Mouse (Mus musculus) right cerebral cortex, adult 2 months (tissue): ENCODE measurements around the gene Fkbp2.

Experiments
- DNase-seq, 2 experiments: peaks; one replicate each; pipeline ENCODE4 v3.0.0; 2021 to 2022; ENCODE audit warnings: low spot score in 2 of 2

The Fkbp2 gene

DNA sequence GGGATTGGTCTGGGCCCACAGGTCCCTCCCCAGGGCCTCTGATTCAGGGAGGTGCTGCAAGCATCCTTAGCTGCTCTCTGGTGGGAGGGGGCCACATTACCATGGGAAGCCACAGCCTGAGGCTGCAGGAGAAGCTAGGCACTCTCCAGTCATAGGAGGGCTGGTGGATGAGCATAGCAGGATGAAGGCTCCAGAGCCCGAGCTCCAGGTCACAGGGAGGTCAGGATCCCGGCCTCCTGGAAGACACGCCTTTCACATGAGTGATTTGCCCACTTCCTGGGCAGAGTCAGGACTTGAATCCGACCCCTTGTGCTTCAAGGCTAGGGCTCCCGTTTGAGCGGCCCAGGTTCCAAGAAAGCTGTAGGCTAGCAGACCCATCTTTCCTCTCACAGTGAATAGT is 8.7 kb downstream of the Fkbp2 start:
- DNase-seq = no peak

DNA sequence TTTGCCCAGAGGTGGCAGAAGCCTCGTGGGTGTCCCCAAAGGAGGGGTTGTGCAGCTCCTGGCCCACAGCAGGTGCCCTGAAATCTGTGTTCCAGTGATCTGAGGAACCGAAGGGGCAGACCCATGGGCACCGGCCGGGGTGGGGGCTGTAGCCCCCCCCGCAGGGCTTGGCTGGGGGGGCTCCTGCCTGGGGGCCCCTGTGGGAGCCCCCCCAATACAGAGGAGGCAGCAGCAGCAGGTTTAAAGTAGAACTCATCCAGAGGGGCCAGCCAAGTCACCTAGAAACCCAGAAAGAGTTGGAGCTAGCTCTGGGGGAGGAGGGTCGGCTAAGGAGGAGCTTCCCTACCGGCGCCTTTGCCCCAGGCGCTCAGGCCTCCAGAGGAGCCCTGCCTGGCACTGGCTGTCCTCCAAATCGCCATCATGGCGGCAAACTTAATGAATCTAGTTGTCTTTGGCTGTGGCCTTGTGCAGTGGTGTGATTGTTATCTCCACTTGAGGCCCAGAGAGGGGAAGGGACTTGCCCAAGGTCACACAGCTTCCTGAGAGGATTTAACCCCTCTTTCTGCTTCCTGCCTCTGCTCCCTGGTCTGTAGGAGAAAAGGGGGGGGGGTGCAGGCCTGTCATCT is 9.7 kb downstream of the Fkbp2 start:
- no peak for DNase-seq

DNA sequence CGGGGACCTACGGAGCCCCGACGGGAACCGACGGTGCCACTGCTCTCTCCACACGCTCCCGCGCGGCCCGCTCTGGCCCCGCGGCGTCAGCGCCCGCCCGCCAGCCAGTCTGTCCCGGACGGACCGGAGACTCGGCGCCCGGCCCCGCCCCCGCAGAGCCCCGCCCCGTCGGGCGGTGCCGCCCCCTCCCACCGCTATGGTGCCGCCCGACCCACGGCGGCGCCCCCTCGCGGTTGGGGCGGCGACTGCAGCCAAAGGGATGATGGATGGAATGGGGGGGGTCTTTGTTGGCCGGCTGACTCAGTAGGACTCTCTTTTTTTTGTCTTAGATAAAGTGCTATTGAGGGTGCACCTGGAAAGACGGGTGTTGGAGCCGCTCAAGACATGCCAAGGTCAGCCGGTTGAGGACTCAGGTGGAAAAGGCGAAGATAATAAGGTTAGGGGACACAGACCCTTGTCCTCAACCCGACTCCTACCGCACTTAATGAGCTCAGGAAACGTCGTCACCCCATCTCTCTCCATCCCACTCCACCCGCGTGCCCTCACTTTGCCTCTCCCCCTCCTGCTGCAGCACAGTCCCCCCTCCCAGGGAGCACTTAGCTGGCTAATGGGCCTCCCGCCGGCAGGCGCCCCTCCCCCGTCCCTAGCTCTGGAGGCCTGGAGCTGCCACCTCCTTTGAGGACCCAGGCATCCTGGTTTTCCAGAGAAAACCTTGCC is 10.5 kb downstream of the Fkbp2 start:
- DNase-seq = no peak

DNA sequence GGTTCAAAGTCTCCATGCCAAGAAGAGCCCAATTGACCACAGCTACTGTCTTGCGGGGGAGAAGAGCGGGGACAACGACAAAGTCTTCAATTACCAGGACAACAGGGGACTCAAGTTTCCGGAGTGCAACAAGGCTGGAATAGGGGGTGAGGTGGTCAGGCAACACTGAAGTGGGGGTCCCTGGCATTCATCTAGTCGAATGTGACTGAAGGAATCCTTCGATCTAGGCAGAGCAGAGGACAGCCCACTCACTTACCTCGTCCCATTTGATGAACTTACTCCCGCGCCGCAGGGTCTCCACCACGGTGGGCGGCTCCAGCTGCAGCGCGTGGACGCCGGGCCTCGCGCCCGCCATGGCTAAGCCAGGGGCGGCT is 11.0 kb downstream of the Fkbp2 start:
- no peak for DNase-seq

DNA sequence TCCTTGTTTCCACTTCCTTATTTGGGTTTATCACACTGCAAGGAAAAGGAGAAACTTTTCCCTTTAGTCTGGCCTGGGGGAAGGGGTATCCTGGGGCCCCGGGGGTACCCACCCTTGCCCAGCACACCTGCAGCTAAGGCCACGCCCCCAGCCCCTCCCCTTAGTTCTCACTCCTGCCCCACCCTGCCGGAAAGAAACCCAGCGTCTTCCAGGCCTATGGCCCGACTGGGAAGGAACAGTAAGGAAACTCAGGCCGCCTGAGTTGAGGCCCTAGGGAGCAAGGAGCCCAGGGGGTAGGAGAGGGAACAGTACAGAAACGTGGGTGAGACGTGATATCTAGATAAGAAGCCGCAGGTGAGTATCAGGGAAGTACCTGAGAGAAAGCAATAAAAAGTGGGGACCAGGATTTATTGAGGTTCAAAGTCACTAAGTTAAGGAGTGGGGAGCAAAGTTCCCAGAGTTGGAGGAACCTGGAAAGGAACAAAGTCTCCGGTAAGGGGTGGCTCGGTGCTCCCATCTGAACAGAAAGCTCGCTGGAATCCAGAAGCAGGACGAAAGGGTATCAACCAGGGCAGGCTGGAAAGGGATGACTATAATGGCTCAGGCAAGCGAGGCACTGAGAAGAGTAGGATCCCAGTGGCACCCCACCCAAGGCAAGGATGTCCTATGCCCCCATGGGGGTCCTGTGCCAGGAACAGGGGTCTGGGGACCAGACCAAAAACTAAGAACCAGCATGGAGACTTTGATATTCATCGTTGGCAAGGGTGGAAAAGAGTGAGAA is 11.6 kb downstream of the Fkbp2 start:
- no peak for DNase-seq

DNA sequence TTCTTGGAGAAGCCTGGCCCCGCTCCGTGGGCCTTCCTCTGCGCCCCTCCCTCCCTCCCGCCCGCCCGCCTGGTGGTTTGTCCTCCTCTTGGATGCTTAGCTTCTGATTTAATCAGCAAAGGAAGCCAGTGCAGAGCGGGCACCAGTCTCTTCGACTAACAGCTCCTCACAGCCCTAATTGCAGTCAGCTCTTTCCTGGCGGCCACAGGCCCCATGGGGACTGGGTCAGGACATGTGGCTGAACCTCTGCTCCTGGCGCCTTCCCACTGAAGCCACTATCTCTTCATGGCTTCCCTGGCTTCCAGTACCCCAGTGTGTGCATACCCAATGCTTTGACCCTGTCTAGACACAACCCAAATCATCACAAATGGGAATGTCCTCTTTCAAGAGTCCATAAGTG is 23.8 kb downstream of the Fkbp2 start:
- DNase-seq = no peak

DNA sequence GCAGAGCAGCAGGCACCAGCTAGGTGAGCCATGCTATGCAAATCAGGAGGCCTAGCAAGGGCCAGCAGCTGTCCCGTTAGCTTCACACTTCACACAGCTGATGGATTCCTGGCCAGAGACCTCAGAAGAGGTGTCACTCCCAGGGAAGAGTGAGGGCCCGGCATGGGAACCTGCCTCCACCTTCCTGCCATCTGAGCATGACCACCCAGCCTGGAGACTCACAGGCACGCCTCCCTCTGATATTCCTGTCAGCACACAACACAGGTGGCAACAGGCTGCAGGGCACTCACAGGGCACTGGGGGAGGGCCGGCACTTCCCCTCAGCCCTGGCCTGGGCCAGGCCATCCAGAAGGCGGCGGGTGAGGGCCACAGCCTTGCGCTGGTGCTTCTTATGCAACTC is 24.9 kb downstream of the Fkbp2 start:
- DNase-seq = no peak

DNA sequence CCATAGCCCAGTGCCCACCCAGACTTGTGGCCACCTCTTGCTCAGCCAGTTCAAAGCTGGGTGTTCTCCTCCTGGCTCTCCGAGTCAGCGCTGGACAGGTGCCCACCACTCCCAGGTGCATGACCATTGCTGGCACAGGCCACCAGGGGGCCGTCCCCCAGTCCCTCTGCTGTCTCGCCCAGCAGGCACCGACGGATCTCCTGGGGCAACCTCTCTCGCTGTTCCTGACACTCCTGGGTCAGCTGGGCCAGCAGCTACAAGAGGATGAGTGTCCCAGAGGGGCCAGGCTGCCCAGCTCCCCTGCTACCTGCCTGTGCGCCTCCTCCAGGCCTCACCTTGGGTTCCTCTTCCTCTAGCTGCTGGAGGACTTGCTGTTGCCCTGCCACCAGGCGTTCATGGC is 26.3 kb downstream of the Fkbp2 start:
- DNase-seq = no peak

DNA sequence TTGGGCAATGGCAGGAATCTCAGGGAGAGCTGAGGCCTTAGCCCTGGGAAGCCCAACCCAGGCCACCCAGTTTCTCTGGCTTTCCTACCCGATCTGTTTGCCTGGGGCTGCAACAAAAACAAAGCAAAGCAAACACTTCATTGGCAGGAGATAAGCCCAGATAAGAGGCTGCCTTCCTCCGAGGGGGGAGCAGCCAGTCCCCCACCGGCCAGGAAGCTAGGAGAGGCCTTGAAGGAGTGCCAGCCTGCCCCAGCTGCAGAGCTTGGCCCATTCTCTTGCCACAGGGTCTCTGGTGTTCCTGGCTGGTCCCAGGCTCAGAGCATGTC is 27.6 kb downstream of the Fkbp2 start:
- DNase-seq = no peak

DNA sequence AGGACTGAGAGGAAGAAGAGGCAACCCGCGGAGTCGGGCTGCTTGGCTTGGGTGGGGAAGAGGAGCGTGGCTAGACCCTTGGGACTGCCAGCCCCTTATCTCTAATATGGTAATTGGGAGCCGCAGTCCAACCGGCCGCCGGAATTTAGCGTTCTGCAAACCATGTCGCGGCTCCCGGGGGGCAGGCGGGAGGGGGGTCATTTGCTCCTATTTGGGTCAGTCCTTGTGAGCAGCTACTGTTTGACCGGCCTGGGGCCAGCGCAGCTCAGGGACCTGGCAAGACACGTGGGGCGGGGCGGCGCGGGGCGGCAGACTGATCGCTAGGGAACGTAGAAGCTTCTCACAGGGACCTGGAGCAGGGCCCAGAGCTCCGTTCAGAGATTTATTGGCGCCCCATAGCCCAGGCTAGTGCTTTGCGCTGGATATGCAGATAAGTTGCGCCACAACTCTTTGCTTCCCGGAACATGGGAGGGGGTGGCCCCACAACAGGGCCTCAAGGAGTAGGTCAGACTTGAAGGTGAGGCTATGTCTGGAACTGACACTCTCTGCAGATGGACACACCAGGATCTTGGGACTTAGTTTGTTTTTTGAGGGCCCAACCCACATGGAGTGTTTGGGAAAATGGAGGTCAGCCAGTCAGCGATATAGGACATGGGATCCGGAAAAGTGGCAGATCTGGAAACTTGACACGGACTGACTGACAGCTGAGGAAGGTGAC is 28.1 kb downstream of the Fkbp2 start:
- peak; percentile 60 to 73 for DNase-seq

DNA sequence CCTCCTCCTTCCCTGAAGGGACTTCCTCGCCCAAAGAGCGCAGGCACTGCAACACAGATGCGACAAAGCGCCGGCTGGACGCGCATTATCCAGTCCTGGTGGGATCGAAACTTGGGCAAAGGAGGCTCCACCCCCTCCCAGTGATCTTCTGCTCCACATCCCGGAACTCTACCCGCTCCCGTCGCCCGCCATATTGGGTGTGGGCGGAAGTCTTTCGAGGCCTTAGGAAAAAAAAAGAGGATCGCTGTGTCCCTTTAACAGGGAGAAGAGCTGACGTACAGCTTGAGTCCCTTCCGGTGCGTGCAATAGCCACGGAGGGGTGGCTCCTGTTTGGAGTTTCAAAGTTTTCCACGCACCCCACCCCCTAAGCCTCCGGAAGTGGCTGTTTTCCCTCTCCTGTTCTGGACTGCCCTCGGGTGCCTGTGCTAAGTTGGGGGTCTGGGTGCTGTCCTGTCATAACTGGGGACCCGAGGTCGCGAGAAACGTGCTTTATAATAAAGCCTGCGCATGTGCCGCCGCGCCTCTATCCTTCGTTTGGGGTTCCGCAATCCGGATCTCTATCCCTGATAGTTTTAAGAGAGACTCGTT is 28.8 kb downstream of the Fkbp2 start:
- DNase-seq = peak; percentile 93 to 96

DNA sequence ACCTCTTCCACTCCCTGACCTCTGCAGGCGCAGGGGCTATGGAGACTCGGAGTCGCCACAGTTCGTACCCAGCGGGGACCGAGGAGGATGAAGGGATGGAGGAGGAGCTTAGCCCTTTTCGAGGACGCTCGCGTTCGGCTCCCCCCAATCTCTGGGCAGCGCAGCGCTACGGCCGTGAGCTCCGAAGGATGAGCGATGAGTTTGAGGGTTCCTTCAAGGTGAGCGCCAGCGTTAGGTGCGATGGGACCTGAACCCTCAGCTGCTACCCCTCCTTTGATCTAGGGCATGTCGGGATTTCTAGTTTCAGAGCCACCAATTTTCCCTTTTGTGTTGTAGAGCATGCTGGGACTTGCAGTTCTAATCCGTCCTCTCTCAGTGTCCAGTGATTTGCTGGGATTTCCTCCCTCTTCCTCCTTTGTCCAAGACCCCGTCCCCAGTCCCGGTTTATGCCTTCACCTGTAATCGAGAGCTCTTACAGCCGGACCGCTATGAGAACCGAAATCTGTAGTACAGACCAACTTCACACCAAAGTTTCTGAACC is 29.6 kb downstream of the Fkbp2 start:
- DNase-seq = peak; percentile 64 to 72

DNA sequence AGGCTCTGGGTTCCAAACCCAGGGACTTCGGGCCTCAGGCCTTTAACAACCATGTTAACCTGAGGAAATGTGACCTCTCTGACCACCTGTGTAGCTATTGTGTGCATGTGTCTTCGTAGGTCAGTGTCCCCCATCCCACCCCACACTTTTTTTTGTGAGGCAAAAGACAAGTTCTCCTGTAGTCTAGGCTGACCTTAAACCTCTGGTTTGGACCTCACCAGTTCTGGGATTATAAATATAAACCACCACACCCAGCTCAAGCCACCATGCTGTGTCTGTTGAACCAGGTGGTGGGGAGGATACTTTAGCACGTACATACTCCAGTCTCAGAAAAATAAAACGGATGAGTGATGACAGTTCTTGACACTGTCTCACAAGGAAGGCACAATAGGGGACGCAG is 30.4 kb downstream of the Fkbp2 start:
- no peak for DNase-seq

DNA sequence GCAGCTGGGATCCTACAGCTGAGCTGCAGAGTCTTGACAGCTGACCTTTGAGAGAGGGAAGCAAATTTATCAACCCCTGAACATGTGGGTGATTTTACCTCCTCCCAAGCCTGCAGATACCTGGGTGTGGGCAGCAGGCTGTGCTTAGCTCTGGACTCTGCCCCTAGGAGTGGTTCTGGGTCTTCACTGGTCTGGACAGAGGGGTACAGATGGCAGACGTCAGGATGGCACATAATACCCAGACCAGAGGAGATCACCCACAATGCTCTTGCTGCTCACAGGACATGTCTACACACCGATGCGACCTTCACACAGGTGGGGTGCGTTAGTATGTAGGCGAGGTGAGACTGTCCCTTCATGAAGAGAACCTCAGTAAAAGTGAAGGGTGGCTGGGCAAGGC is 30.8 kb downstream of the Fkbp2 start:
- no peak for DNase-seq

DNA sequence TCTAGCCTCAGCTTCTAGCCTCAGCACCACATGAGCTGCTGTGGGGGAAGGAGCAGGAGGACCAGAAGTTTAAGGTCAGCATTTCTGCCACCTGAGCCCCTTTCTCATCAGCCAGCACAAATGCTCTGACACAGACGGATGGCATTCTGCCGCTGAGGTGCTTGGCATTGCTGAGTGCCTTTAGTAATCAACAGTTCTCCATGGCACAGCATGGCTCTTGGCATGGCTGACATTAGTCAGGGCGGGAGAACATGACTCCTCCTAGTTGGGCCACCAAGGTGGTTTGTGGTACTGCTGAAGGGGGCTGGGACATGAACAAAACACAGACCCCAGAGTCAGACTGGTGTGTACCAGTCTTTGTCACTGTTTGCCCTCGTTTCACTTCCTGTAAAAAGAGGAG is 32.1 kb downstream of the Fkbp2 start:
- no peak for DNase-seq

DNA sequence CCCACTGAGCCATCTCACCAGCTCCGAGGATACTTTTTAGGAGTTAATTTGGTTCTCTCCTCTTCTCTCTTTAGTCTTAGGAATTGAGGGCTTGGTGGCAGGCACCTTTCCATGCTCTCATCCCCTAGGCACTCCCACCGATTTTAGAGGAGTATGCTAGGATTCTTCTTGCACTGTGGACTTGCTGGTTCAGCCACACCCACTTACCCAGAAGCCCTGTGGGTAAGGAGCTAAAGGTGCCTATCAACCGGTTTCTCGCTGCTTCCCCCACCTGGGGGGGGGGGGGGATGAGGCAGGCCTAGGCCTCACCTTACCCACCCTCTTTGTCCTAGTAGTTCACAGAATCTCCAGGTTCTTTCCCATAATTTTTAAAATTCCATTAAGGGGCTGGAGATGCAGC is 32.6 kb downstream of the Fkbp2 start:
- DNase-seq = no peak

DNA sequence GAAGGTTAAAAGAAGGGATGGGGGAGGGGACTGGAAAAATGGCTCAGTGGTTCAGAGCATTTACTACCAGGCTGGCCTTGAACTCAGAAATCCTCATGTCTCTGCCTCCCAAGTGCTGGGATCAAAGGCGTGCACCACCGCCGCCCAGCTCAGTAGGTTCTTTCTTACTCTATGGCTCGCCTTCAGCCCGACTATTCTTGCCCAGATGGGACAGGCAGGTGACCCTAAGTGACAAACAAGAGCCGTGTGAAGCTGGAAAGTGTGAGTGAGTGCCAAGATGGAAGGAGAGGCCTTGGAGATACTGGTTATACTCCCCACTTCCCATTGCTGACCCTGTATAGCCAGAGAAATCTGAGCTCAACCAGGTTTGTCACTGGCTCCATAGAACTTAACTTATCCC is 36.6 kb downstream of the Fkbp2 start:
- no peak for DNase-seq

DNA sequence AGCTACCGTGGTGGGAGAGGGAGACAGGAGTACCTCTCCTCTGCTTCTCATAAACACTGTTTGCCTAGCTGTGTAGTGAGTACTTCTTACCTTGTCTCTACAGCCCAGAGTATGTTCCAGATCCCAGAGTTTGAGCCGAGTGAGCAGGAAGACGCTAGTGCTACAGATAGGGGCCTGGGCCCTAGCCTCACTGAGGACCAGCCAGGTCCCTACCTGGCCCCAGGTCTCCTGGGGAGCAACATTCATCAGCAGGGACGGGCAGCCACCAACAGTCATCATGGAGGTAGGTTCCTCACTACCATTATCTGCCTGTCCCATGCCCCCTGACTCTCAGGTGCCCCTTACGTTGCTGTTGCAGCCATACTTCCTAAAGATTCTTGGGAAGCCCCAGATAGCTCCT is 37.5 kb downstream of the Fkbp2 start:
- DNase-seq = no peak

DNA sequence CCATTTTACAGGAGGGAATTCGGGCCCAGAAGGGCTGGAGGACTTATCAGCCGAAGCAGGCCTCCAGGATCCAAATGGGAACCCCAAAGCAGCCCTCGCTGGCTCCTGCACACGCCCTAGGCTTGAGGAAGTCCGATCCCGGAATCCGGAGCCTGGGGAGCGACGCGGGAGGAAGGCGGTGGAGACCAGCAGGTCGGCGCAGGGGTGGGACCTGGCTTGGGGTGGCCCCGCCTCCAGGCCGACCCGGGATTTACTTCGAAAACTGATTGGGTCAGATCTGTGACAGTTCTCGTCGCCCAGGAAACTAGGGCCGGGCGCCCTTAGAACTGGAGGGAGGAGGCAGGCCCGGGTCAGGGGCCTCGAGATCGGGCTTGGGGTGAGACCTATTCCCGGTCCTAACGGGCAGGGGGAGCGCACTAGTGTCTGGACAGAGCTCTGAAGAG is 38.0 kb downstream of the Fkbp2 start, which contains the start of gene Gpr137:
Gene Gpr137 (minus strand): TSS at position 232 of the 443 bp plus-strand sequence.
- peak; percentile 93 to 94 for DNase-seq

DNA sequence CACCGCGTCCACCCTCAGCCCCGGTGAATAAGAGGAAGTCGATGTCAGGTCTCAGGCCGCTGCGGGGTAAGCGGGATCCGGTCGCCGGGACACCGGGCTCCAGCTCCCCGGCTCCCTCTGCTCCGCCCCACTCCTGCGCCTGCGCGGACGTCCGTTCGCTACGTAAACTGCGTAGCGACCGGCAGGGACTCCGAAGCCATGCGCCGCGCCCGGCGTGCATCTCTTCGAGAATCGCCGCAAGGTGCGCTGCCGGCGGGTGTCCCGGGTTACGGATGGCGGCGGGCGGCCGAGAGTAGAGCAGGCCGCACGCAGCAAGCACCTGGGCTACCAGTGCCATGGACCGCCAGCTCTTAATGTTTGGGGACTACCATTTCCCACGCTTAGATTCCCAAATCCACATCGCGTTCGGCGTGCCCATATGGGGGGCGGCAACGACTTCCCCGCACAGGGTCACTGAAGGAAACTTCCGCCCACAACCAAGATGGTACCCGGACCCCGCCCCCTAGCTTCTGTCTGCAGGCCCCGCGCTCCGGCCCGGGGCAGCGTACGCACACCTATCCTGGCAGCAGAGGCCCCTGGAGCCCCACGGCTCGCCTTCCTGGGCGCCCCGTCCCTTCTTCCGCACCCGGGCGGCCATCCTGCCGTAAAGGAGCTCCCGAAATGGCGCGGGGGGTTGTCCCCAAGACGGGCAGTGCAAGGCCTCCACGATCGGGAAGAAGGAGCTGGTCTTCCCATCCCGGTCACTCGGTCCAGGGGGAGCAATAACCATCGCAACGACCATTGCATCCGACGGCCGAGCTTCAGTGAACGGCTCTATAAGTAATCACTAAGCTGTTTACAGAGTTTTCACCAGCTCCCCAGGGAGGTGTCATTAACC is 38.7 kb downstream of the Fkbp2 start, which contains the start of gene Bad:
Gene Bad (plus strand): TSS at position 490 of the 877 bp plus-strand sequence.
- DNase-seq = peak; percentile 94 to 95
